Mouse (Mus musculus) gonadal fat pad, adult 2 months (tissue): ENCODE data around the gene Tmem268. TPM values are rescaled to one million over a fixed set of nuclear protein-coding genes. Genes with fewer than 3 reads are reported as not detected.

ENCODE experiments used
- DNase-seq: peaks from one replicate; pipeline ENCODE4 v3.0.0-alpha.2; 2012; ENCODE audit warnings: low read depth
- polyA plus RNA-seq: library from polyadenylated mRNA; depleted of rRNA; stranded (reverse); fragments of >200 nt; gene quantifications from 2 replicates; pipeline ENCODE4 v1.2.3, GENCODE M21; 2012

Tmem268 gene
- polyA plus RNA-seq, 1 experiment: 25.8 TPM

- DNase-seq: no peak
Observed at GRCm38 (mm10) chr4:63555111-63555510, 3.5 kb upstream of the Tmem268 start.

- no peak for DNase-seq
Observed at GRCm38 (mm10) chr4:63556665-63557064, 1.9 kb upstream of the Tmem268 start.

- DNase-seq: no peak
Observed at GRCm38 (mm10) chr4:63557124-63558059, 1.2 kb upstream of the Tmem268 start.

- no peak for DNase-seq
Observed at GRCm38 (mm10) chr4:63559127-63559697, 631 bp downstream of the Tmem268 start.

GRCm38 (mm10) chr4:63560079-63560478 lies 1.5 kb downstream of the Tmem268 start:
- no peak for DNase-seq

GRCm38 (mm10) chr4:63561861-63562675 lies 3.5 kb downstream of the Tmem268 start:
- no peak for DNase-seq

- DNase-seq: no peak
Observed at GRCm38 (mm10) chr4:63562742-63563141, 4.2 kb downstream of the Tmem268 start.

- DNase-seq: no peak
Observed at GRCm38 (mm10) chr4:63567712-63568390, 9.3 kb downstream of the Tmem268 start.

GRCm38 (mm10) chr4:63569322-63569721 lies 10.7 kb downstream of the Tmem268 start:
- no peak for DNase-seq

- DNase-seq: no peak
Observed at GRCm38 (mm10) chr4:63570208-63570781, 11.7 kb downstream of the Tmem268 start.

GRCm38 (mm10) chr4:63572621-63573020 lies 14.0 kb downstream of the Tmem268 start:
- DNase-seq: no peak

GRCm38 (mm10) chr4:63579649-63580048 lies 21.1 kb downstream of the Tmem268 start:
- no peak for DNase-seq

GRCm38 (mm10) chr4:63580078-63580477 lies 21.5 kb downstream of the Tmem268 start:
- no peak for DNase-seq

- no peak for DNase-seq
Observed at GRCm38 (mm10) chr4:63582580-63582979, 24.0 kb downstream of the Tmem268 start.

GRCm38 (mm10) chr4:63585216-63585615 lies 26.6 kb downstream of the Tmem268 start:
- DNase-seq: no peak

- no peak for DNase-seq
Observed at GRCm38 (mm10) chr4:63586240-63586639, 27.7 kb downstream of the Tmem268 start.

- DNase-seq: no peak
Observed at GRCm38 (mm10) chr4:63589987-63590386, 31.4 kb downstream of the Tmem268 start.

GRCm38 (mm10) chr4:63590538-63590937 lies 32.0 kb downstream of the Tmem268 start:
- DNase-seq: no peak

- DNase-seq: no peak
Observed at GRCm38 (mm10) chr4:63594459-63595110, 36.0 kb downstream of the Tmem268 start.

- no peak for DNase-seq
Observed at GRCm38 (mm10) chr4:63595259-63595658, 36.7 kb downstream of the Tmem268 start.

GRCm38 (mm10) chr4:63596010-63596409 lies 37.4 kb downstream of the Tmem268 start:
- no peak for DNase-seq
